Mouse (Mus musculus): ENCODE data around the gene Batf.

GRCm38 (mm10) chr12:85639326-85640008 is 47.0 kb upstream of the Batf start:
- TF ChIP-seq CTCF (IDR thresholded peaks at IDR 0.05; ENCODE audit: control insufficient read depth, insufficient read depth, low read length) (no peak), POLR2A (IDR thresholded peaks at IDR 0.05; ENCODE audit: borderline replicate concordance, control insufficient read depth, low read depth, low read length) (no peak)

Data from bone marrow, adult 2 months (tissue).